Mouse (Mus musculus) inflammation-experienced regulatory T-cells (primary cell): ENCODE data around the gene Ptx3. TPM values are rescaled to one million over a fixed set of nuclear protein-coding genes. Genes with fewer than 3 reads are reported as not detected.

Source experiments
- polyA plus RNA-seq, 2 experiments: library from polyadenylated mRNA; unstranded; fragments of 100-300 nt; shearing (Covaris generic); gene quantifications; one replicate each; pipeline ENCODE4 v1.2.1; 2017

Ptx3 gene
- polyA plus RNA-seq, result not detected

DNA sequence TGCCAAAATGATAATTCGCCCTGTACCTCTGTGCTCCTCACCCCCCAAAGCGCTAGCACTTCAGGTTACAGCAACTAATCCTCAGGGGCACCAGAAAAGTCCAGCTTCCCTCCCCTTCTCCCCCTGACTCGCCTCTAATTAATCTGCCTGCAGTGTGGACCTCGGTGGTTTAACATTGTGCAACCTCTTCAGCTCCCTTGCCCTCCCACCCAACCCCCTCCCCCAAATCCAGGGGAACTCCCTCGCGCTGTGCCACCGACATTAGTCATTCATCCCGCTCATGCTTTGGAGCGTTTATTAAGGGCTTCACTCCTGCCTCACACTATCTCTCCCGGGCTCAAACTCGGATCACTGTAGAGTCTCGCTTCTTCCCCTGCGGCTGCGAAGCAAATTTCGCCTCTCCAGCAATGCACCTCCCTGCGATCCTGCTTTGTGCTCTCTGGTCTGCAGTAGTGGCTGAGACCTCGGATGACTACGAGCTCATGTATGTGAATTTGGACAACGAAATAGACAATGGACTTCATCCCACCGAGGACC lies at the start of gene Ptx3:
Gene Ptx3, plus strand, starts transcription at position 256 of the 537 bp plus-strand sequence.

Other genes starting within 250 kb of the Ptx3 start
- gene Veph1, start 76.9 kb downstream of the Ptx3 start, polyA plus RNA-seq, result under 1 TPM; 0.05 to 0.36 TPM